Mouse (Mus musculus) stomach, postnatal 0 days (tissue): ENCODE results near the gene Hoxa9. TPM values are rescaled to one million over a fixed set of nuclear protein-coding genes. Genes with fewer than 3 reads are reported as not detected.

Experiments used
- ATAC-seq: fragments of 200-750 bp; cut with Nextera tagmentation; 2 replicates; pipeline ENCODE4 v1.8.0; 2017; ENCODE audit not compliant: low FRiP score, low TSS enrichment
- DNase-seq: peaks from one replicate; pipeline ENCODE4 v3.0.0-alpha.2; 2016; ENCODE audit warnings: low spot score
- H3K27ac ChIP-seq: fragments of 300-500 bp; sonication (generic); replicated peaks from 2 replicates; pipeline ENCODE4 v1.5.1; 2014; ENCODE audit warnings: mild to moderate bottlenecking, control low read depth
- H3K27me3 ChIP-seq: fragments of 300-500 bp; sonication (generic); 2 replicates; pipeline ENCODE4 v1.6.1; 2014; ENCODE audit warnings: low read length; ENCODE audit not compliant: control insufficient read depth, insufficient read depth
- H3K36me3 ChIP-seq: fragments of 300-500 bp; sonication (generic); 2 replicates; pipeline ENCODE4 v1.6.1; 2014; ENCODE audit warnings: low read length, mixed read lengths; ENCODE audit not compliant: control insufficient read depth, insufficient read depth
- H3K4me1 ChIP-seq: fragments of 300-500 bp; sonication (generic); replicated peaks from 2 replicates; pipeline ENCODE4 v1.6.1; 2014; ENCODE audit warnings: antibody characterized with exemption; ENCODE audit not compliant: control insufficient read depth, insufficient read depth
- H3K4me2 ChIP-seq: fragments of 300-500 bp; sonication (generic); replicated peaks from 2 replicates; pipeline ENCODE4 v1.6.1; 2014; ENCODE audit warnings: low read depth, mild to moderate bottlenecking, control low read depth, moderate library complexity
- H3K4me3 ChIP-seq: fragments of 300-500 bp; sonication (generic); 2 replicates; pipeline ENCODE4 v1.5.1; 2014; ENCODE audit warnings: low read depth, low read length, control low read depth
- H3K9ac ChIP-seq: fragments of 300-500 bp; sonication (generic); 2 replicates; pipeline ENCODE4 v1.6.1; 2014; ENCODE audit warnings: mild to moderate bottlenecking, low read length, control low read depth, mixed read lengths
- H3K9me3 ChIP-seq: fragments of 300-500 bp; sonication (generic); 2 replicates; pipeline ENCODE4 v1.6.1; 2016; ENCODE audit warnings: low read length; ENCODE audit not compliant: control insufficient read depth
- CTCF ChIP-seq: IDR thresholded peaks from 2 replicates; pipeline ENCODE4 v1.5.1; 2016; ENCODE audit warnings: antibody characterized with exemption, low read depth, mild to moderate bottlenecking, moderate library complexity
- EP300 ChIP-seq: optimal IDR thresholded peaks from 2 replicates; pipeline ENCODE3; 2016; ENCODE audit warnings: antibody characterized with exemption
- WGBS: fragments of 180-500 bp; shearing (Covaris S2); extraction: QIAGEN DNeasy Blood & Tissue Kit; methylation state at CpG from one replicate; pipeline ENCODE4 v1.1.7; 2014; 5-methylcytosine and 5-hydroxymethylcytosine counted together
- polyA plus RNA-seq: library from polyadenylated mRNA; unstranded; fragments of >200 nt; fragmentation: Nextera tagmentation; extraction: Ambion mirVana; gene quantifications from 2 replicates; pipeline ENCODE4 v1.2.1, GENCODE M21; 2015

The Hoxa9 gene
- polyA plus RNA-seq, 1 experiment from 2014 or later: 0.13 TPM

- no peak for ATAC-seq
- no peak within 1 kb of the TSS for H3K9ac ChIP-seq
- TF ChIP-seq CTCF (no peak), EP300 (no peak)
- H3K4me2 ChIP-seq: no peak within 1 kb of the TSS
- DNase-seq: no peak
- no peaks in the 10 kb centered on the region for H3K4me1 ChIP-seq
- no peaks in the 10 kb centered on the region for H3K36me3 ChIP-seq
- H3K27ac ChIP-seq: no peak within 1 kb of the TSS
- 2% methylated on average over 20 of the region's 20 CpGs for WGBS
- no peaks in the 10 kb centered on the region for H3K9me3 ChIP-seq
- no peak within 1 kb of the TSS; the same call in 1 of the 2 replicates for H3K4me3 ChIP-seq
- H3K27me3 ChIP-seq: peaks cover 48% of the 10 kb centered on the region
Observed at GRCm38 (mm10) chr6:52245757-52246142, 14.9 kb upstream of the Hoxa9 start, which contains the start of gene Hoxa11. TSS of gene Hoxa11 (minus strand) at chr6:52245810.

- Histone ChIP-seq H3K27me3 (peaks cover 52% of the 10 kb centered on the region), H3K27ac (no peak overlapping the region), H3K4me2 (no peak overlapping the region), H3K9me3 (no peaks in the 10 kb centered on the region), H3K4me1 (no peaks in the 10 kb centered on the region), H3K36me3 (no peaks in the 10 kb centered on the region), H3K9ac (no peak overlapping the region), H3K4me3 (no peak overlapping the region; the same call in 1 of the 2 replicates)
- DNase-seq: no peak
- WGBS: 1% methylated on average over 71 of the region's 71 CpGs
- TF ChIP-seq CTCF (no peak), EP300 (no peak)
- ATAC-seq: no peak
Observed at GRCm38 (mm10) chr6:52245040-52245756, 14.3 kb upstream of the Hoxa9 start.

GRCm38 (mm10) chr6:52244471-52245039 is 13.7 kb upstream of the Hoxa9 start:
- WGBS: 5% methylated on average over 23 of the region's 23 CpGs
- no peak overlapping the region for H3K9ac ChIP-seq
- no peak overlapping the region for H3K4me2 ChIP-seq
- no peaks in the 10 kb centered on the region for H3K36me3 ChIP-seq
- no peaks in the 10 kb centered on the region for H3K4me1 ChIP-seq
- DNase-seq (no peak), ATAC-seq (no peak)
- peaks cover 56% of the 10 kb centered on the region for H3K27me3 ChIP-seq
- no peak for TF ChIP-seq EP300
- TF ChIP-seq CTCF: no peak
- no peak overlapping the region for H3K27ac ChIP-seq
- no peak overlapping the region for H3K4me3 ChIP-seq
- no peaks in the 10 kb centered on the region for H3K9me3 ChIP-seq

GRCm38 (mm10) chr6:52243681-52244121 is 12.8 kb upstream of the Hoxa9 start:
- Histone ChIP-seq H3K36me3 (no peaks in the 10 kb centered on the region), H3K4me3 (no peak overlapping the region), H3K4me2 (no peak overlapping the region), H3K9me3 (no peaks in the 10 kb centered on the region), H3K4me1 (no peaks in the 10 kb centered on the region), H3K27ac (no peak overlapping the region), H3K27me3 (peaks cover 60% of the 10 kb centered on the region), H3K9ac (no peak overlapping the region)
- WGBS: 9% methylated on average over 12 of the region's 12 CpGs
- TF ChIP-seq EP300 (no peak), CTCF (no peak)
- ATAC-seq (no peak), DNase-seq (no peak)

GRCm38 (mm10) chr6:52242801-52243332 is 12.0 kb upstream of the Hoxa9 start:
- no peak for ATAC-seq
- H3K4me3 ChIP-seq: no peak overlapping the region
- H3K4me2 ChIP-seq: no peak overlapping the region
- H3K9ac ChIP-seq: no peak overlapping the region
- H3K27ac ChIP-seq: no peak overlapping the region
- H3K27me3 ChIP-seq: peaks cover 57% of the 10 kb centered on the region
- no peaks in the 10 kb centered on the region for H3K9me3 ChIP-seq
- no peak for DNase-seq
- TF ChIP-seq EP300 (no peak), CTCF (no peak)
- H3K36me3 ChIP-seq: no peaks in the 10 kb centered on the region
- H3K4me1 ChIP-seq: no peaks in the 10 kb centered on the region
- WGBS: 3% methylated on average over 4 of the region's 4 CpGs

GRCm38 (mm10) chr6:52241001-52241621 is 10.2 kb upstream of the Hoxa9 start:
- 8% methylated on average over 9 of the region's 9 CpGs for WGBS
- no peak overlapping the region for H3K4me2 ChIP-seq
- no peak overlapping the region for H3K4me3 ChIP-seq
- ATAC-seq (no peak), DNase-seq (no peak)
- no peaks in the 10 kb centered on the region for H3K36me3 ChIP-seq
- no peak overlapping the region for H3K27ac ChIP-seq
- no peak for TF ChIP-seq CTCF
- TF ChIP-seq EP300: no peak
- H3K9ac ChIP-seq: no peak overlapping the region
- H3K27me3 ChIP-seq: peaks cover 64% of the 10 kb centered on the region
- no peaks in the 10 kb centered on the region for H3K9me3 ChIP-seq
- H3K4me1 ChIP-seq: no peaks in the 10 kb centered on the region
